Mouse (Mus musculus): ENCODE results near the gene Acmsd. TPM values are rescaled to one million over a fixed set of nuclear protein-coding genes. Genes with fewer than 3 reads are reported as not detected.

Acmsd gene
- polyA plus RNA-seq, 1 experiment from 2014 or later = 0.21 TPM

- no peak for ATAC-seq
- Histone ChIP-seq H3K27me3 (replicated peaks; ENCODE audit: insufficient read depth, low read length) (no peaks in the 10 kb centered on the region), H3K4me3 (ENCODE audit: low read depth, low read length) (no peak overlapping the region), H3K36me3 (ENCODE audit: insufficient read depth, low read length) (no peaks in the 10 kb centered on the region), H3K9ac (replicated peaks; ENCODE audit: low read depth) (no peak overlapping the region), H3K9me3 (ENCODE audit: low read length) (no peaks in the 10 kb centered on the region), H3K4me1 (ENCODE audit: insufficient read depth, low read depth, low read length) (no peaks in the 10 kb centered on the region), H3K27ac (ENCODE audit: low read length) (no peak overlapping the region), H3K4me2 (replicated peaks; ENCODE audit: low read depth, low read length) (no peak overlapping the region)
- TF ChIP-seq EP300 (IDR thresholded peaks at IDR 0.05) (no peak), CTCF (IDR thresholded peaks at IDR 0.05) (no peak)
- no peak for DNase-seq (ENCODE audit: low spot score)
- WGBS = 93% methylated on average over 1 of the region's 1 CpGs
Observed at GRCm38 (mm10) chr1:127718290-127718689, 10.9 kb upstream of the Acmsd start.

- Histone ChIP-seq H3K9ac (replicated peaks; ENCODE audit: low read depth) (no peak overlapping the region), H3K4me3 (ENCODE audit: low read depth, low read length) (no peak overlapping the region), H3K9me3 (ENCODE audit: low read length) (no peaks in the 10 kb centered on the region), H3K36me3 (ENCODE audit: insufficient read depth, low read length) (no peaks in the 10 kb centered on the region), H3K4me2 (replicated peaks; ENCODE audit: low read depth, low read length) (no peak overlapping the region), H3K4me1 (ENCODE audit: insufficient read depth, low read depth, low read length) (no peaks in the 10 kb centered on the region), H3K27ac (ENCODE audit: low read length) (no peak overlapping the region), H3K27me3 (replicated peaks; ENCODE audit: insufficient read depth, low read length) (no peaks in the 10 kb centered on the region)
- WGBS = 20% methylated on average over 2 of the region's 2 CpGs
- TF ChIP-seq EP300 (IDR thresholded peaks at IDR 0.05) = no peak
- no peak for TF ChIP-seq CTCF (IDR thresholded peaks at IDR 0.05)
- DNase-seq (ENCODE audit: low spot score) = no peak
- ATAC-seq = no peak
Observed at GRCm38 (mm10) chr1:127723596-127723995, 5.6 kb upstream of the Acmsd start.

GRCm38 (mm10) chr1:127731086-127731485 is 1.9 kb downstream of the Acmsd start:
- DNase-seq (ENCODE audit: low spot score) (peak; percentile 44), ATAC-seq (peak; percentile 77)
- WGBS = 28% methylated on average over 3 of the region's 3 CpGs
- TF ChIP-seq EP300 (IDR thresholded peaks at IDR 0.05) (peak; percentile 80), CTCF (IDR thresholded peaks at IDR 0.05) (no peak)
- H3K9me3 ChIP-seq (ENCODE audit: low read length) = no peaks in the 10 kb centered on the region
- H3K27ac ChIP-seq (ENCODE audit: low read length) = no peak overlapping the region
- no peak overlapping the region for H3K4me3 ChIP-seq (ENCODE audit: low read depth, low read length)
- no peaks in the 10 kb centered on the region for H3K4me1 ChIP-seq (ENCODE audit: insufficient read depth, low read depth, low read length)
- H3K9ac ChIP-seq (replicated peaks; ENCODE audit: low read depth) = no peak overlapping the region
- no peak overlapping the region for H3K4me2 ChIP-seq (replicated peaks; ENCODE audit: low read depth, low read length)
- H3K27me3 ChIP-seq (replicated peaks; ENCODE audit: insufficient read depth, low read length) = no peaks in the 10 kb centered on the region
- no peaks in the 10 kb centered on the region for H3K36me3 ChIP-seq (ENCODE audit: insufficient read depth, low read length)

- H3K27ac ChIP-seq (ENCODE audit: low read length) = no peak overlapping the region
- no peaks in the 10 kb centered on the region for H3K36me3 ChIP-seq (ENCODE audit: insufficient read depth, low read length)
- 82% methylated on average over 3 of the region's 3 CpGs for WGBS
Observed at GRCm38 (mm10) chr1:127732435-127732834, 3.2 kb downstream of the Acmsd start.

GRCm38 (mm10) chr1:127732841-127733240 is 3.6 kb downstream of the Acmsd start:
- H3K9ac ChIP-seq (replicated peaks; ENCODE audit: low read depth) = no peak overlapping the region
- DNase-seq (ENCODE audit: low spot score) = no peak
- H3K4me3 ChIP-seq (ENCODE audit: low read depth, low read length) = no peak overlapping the region
- H3K9me3 ChIP-seq (ENCODE audit: low read length) = no peaks in the 10 kb centered on the region
- no peak for ATAC-seq
- no peak overlapping the region for H3K27ac ChIP-seq (ENCODE audit: low read length)
- 50% methylated on average over 3 of the region's 3 CpGs for WGBS
- H3K27me3 ChIP-seq (replicated peaks; ENCODE audit: insufficient read depth, low read length) = no peaks in the 10 kb centered on the region
- no peak overlapping the region for H3K4me2 ChIP-seq (replicated peaks; ENCODE audit: low read depth, low read length)
- TF ChIP-seq EP300 (IDR thresholded peaks at IDR 0.05) (no peak), CTCF (IDR thresholded peaks at IDR 0.05) (no peak)
- no peaks in the 10 kb centered on the region for H3K4me1 ChIP-seq (ENCODE audit: insufficient read depth, low read depth, low read length)
- H3K36me3 ChIP-seq (ENCODE audit: insufficient read depth, low read length) = no peaks in the 10 kb centered on the region

More at GRCm38 (mm10) chr1:127732435-127732834, 3.2 kb downstream of the Acmsd start:
- H3K4me3 ChIP-seq (ENCODE audit: low read depth, low read length) = no peak overlapping the region
- no peak overlapping the region for H3K4me2 ChIP-seq (replicated peaks; ENCODE audit: low read depth, low read length)
- no peak for DNase-seq (ENCODE audit: low spot score)
- H3K9ac ChIP-seq (replicated peaks; ENCODE audit: low read depth) = no peak overlapping the region
- no peaks in the 10 kb centered on the region for H3K4me1 ChIP-seq (ENCODE audit: insufficient read depth, low read depth, low read length)
- TF ChIP-seq EP300 (IDR thresholded peaks at IDR 0.05) (no peak), CTCF (IDR thresholded peaks at IDR 0.05) (no peak)
- ATAC-seq = no peak
- no peaks in the 10 kb centered on the region for H3K27me3 ChIP-seq (replicated peaks; ENCODE audit: insufficient read depth, low read length)
- no peaks in the 10 kb centered on the region for H3K9me3 ChIP-seq (ENCODE audit: low read length)

GRCm38 (mm10) chr1:127735356-127735755 is 6.1 kb downstream of the Acmsd start:
- H3K4me3 ChIP-seq (ENCODE audit: low read depth, low read length) = no peak overlapping the region

More at GRCm38 (mm10) chr1:127735356-127735755, 6.1 kb downstream of the Acmsd start:
- Histone ChIP-seq H3K27me3 (replicated peaks; ENCODE audit: insufficient read depth, low read length) (no peaks in the 10 kb centered on the region), H3K27ac (ENCODE audit: low read length) (no peak overlapping the region), H3K9me3 (ENCODE audit: low read length) (no peaks in the 10 kb centered on the region), H3K36me3 (ENCODE audit: insufficient read depth, low read length) (no peaks in the 10 kb centered on the region), H3K4me2 (replicated peaks; ENCODE audit: low read depth, low read length) (no peak overlapping the region), H3K4me1 (ENCODE audit: insufficient read depth, low read depth, low read length) (no peaks in the 10 kb centered on the region), H3K9ac (replicated peaks; ENCODE audit: low read depth) (no peak overlapping the region)
- no peak for TF ChIP-seq EP300 (IDR thresholded peaks at IDR 0.05)
- peak; percentile 33 for DNase-seq (ENCODE audit: low spot score)
- WGBS = 23% methylated on average over 3 of the region's 3 CpGs
- ATAC-seq = no peak

All from lung, postnatal 0 days (tissue).